Mouse (Mus musculus) bone marrow, adult 2 months (tissue): ENCODE results near the gene Olfr183.

ENCODE experiments used
- CTCF ChIP-seq: fragments of 200-500 bp; IDR thresholded peaks from 2 replicates; pipeline ENCODE4 v1.5.1; 2011; ENCODE audit warnings: low read length, control low read depth; ENCODE audit not compliant: control insufficient read depth, insufficient read depth
- POLR2A ChIP-seq: fragments of 200-500 bp; IDR thresholded peaks from 2 replicates; pipeline ENCODE4 v1.6.1; 2011; ENCODE audit warnings: low read depth, mild to moderate bottlenecking, control low read depth, low read length, borderline replicate concordance; ENCODE audit not compliant: control insufficient read depth

DNA sequence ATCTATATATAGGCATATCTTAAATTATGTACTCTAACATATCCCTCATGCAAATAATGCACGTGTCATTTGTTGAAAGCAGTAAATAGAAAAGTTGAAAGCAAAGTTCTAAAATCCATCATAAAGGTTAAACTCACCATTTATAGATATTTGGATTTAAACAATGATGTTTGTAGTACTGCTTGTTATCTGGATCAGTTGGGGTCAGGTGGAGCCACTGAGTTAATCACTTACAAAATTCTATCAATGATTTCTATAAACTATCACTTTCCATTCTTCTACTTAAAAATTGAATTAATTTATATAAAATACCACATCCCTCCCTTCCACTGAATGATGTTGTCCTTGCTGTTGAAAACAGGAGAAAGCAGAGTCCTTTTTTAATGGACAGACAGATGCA is 53.7 kb downstream of the Olfr183 start:
- no peak for TF ChIP-seq POLR2A
- TF ChIP-seq CTCF: no peak
